9 mouse cellular contexts compared by ENCODE assay signal in genomic region chr6:141381881-141382370, GRCm38 (mm10).
DNase-seq lines count a peak whose midpoint lies in the region; ATAC-seq and TF ChIP-seq lines count a peak whose summit lies in the region.
"Had no signal": no experiment of that assay in that cellular context is flagged by ENCODE, and none has a peak within 500 bp of the region (broad histone marks: within the 10 kb centered on the region; RNA-seq: fewer than 3 reads in every experiment).

No protein-coding gene starts in this region.

- no peaks in the 10 kb centered on the region for H3K9me3 ChIP-seq in kidney, embryonic 15.5 days (replicated peaks)
- H3K9me3 ChIP-seq in forebrain, embryonic 16.5 days (ENCODE audit: control insufficient read depth, low read length): no peaks in the 10 kb centered on the region
- H3K9me3 ChIP-seq in midbrain, embryonic 15.5 days: no peaks in the 10 kb centered on the region
- H3K9me3 ChIP-seq: liver, embryonic 15.5 days had no signal

- no peak for TF ChIP-seq CTCF in gastrocnemius, adult 2 months (IDR thresholded peaks at IDR 0.05)

- intact Hi-C loops in gastrocnemius, adult 2 months (cut with DNase I): no loop called here
- intact Hi-C loops in gastrocnemius, postnatal 36 days (cut with DNase I): no loop called here
- intact Hi-C loops in left cerebral cortex, postnatal 36 days (cut with DNase I): no loop called here

- no peak overlapping the region; the same call in 1 of the 2 replicates for H3K4me3 ChIP-seq in gastrocnemius, adult 2 months
- no peak overlapping the region for H3K4me3 ChIP-seq in kidney, embryonic 15.5 days (replicated peaks)
- no peak overlapping the region for H3K4me3 ChIP-seq in forebrain, embryonic 16.5 days (replicated peaks; ENCODE audit: low read length)
- H3K4me3 ChIP-seq in midbrain, embryonic 15.5 days: no peak overlapping the region
- H3K4me3 ChIP-seq: liver, embryonic 15.5 days had no signal

- 74% methylated on average over 4 of the region's 4 CpGs for WGBS in kidney, embryonic 15.5 days
- WGBS in forebrain, embryonic 16.5 days: 84% methylated on average over 4 of the region's 4 CpGs
- 93% methylated on average over 4 of the region's 4 CpGs for WGBS in midbrain, embryonic 15.5 days

- H3K4me2 ChIP-seq in kidney, embryonic 15.5 days: peak overlapping the region; percentile 42
- H3K4me2 ChIP-seq in forebrain, embryonic 16.5 days (ENCODE audit: low read length): no peak overlapping the region
- H3K4me2 ChIP-seq in midbrain, embryonic 15.5 days: no peak overlapping the region

- peaks cover 33% of the 10 kb centered on the region for H3K4me1 ChIP-seq in kidney, embryonic 15.5 days
- H3K4me1 ChIP-seq in forebrain, embryonic 16.5 days (replicated peaks; ENCODE audit: control insufficient read depth, insufficient read depth, low read length): peaks cover 8% of the 10 kb centered on the region; the same call in 1 of the 2 replicates
- peaks cover 13% of the 10 kb centered on the region for H3K4me1 ChIP-seq in midbrain, embryonic 15.5 days
- H3K4me1 ChIP-seq: liver, embryonic 15.5 days had no signal

- no peak for DNase-seq in gastrocnemius, adult 2 months
- no peak for DNase-seq in gastrocnemius, postnatal 36 days
- no peak for DNase-seq in kidney, postnatal 14 days
- DNase-seq in left cerebral cortex, postnatal 36 days (ENCODE audit: low spot score in 2 of 2): no peak

- peak overlapping the region; percentile 12; the same call in 1 of the 2 replicates for H3K27ac ChIP-seq in gastrocnemius, adult 2 months
- H3K27ac ChIP-seq in kidney, embryonic 15.5 days: peak overlapping the region; percentile 86
- no peak overlapping the region for H3K27ac ChIP-seq in forebrain, embryonic 16.5 days (ENCODE audit: low read length)
- 0 out of 2 replicates have a peak overlapping the region, but pooled peaks have one; percentile 31 for H3K27ac ChIP-seq in midbrain, embryonic 15.5 days
- H3K27ac ChIP-seq: liver, embryonic 15.5 days had no signal

- H3K9ac ChIP-seq in kidney, embryonic 15.5 days: no peak overlapping the region
- no peak overlapping the region for H3K9ac ChIP-seq in forebrain, embryonic 16.5 days (replicated peaks; ENCODE audit: low read depth, low read length)
- H3K9ac ChIP-seq in midbrain, embryonic 15.5 days: no peak overlapping the region
- H3K9ac ChIP-seq: liver, embryonic 15.5 days had no signal

- no peak for ATAC-seq in kidney, embryonic 15.5 days (replicated peaks; ENCODE audit: low FRiP score)
- peak; percentile 62 for ATAC-seq in forebrain, embryonic 16.5 days
- ATAC-seq in midbrain, embryonic 15.5 days (replicated peaks): 0 out of 2 replicates have a peak, but pooled peaks have one; percentile 16
- no peak for ATAC-seq in inflammation-experienced regulatory T-cells, adult 6 months

- H3K27me3 ChIP-seq in kidney, embryonic 15.5 days: no peaks in the 10 kb centered on the region
- no peaks in the 10 kb centered on the region for H3K27me3 ChIP-seq in forebrain, embryonic 16.5 days (replicated peaks; ENCODE audit: control insufficient read depth, insufficient read depth, low read length)
- no peaks in the 10 kb centered on the region for H3K27me3 ChIP-seq in midbrain, embryonic 15.5 days (replicated peaks)
- H3K27me3 ChIP-seq: liver, embryonic 15.5 days had no signal

- H3K36me3 ChIP-seq in kidney, embryonic 15.5 days: no peaks in the 10 kb centered on the region
- no peaks in the 10 kb centered on the region for H3K36me3 ChIP-seq in forebrain, embryonic 16.5 days (ENCODE audit: control insufficient read depth, insufficient read depth)
- H3K36me3 ChIP-seq in midbrain, embryonic 15.5 days (replicated peaks): no peaks in the 10 kb centered on the region
- H3K36me3 ChIP-seq: liver, embryonic 15.5 days had no signal

Comparison
In these comparisons a context has a peak if more than half of its experiments do, and no peak if none do; other contexts are left out.
1. ATAC-seq: peak in forebrain, embryonic 16.5 days (single experiment) and midbrain, embryonic 15.5 days (single experiment); none in kidney, embryonic 15.5 days (single experiment) and inflammation-experienced regulatory T-cells, adult 6 months (single experiment).